27 mouse cellular contexts compared by ENCODE assay signal in genomic region chr3:92466576-92466975, GRCm38 (mm10). TPM values are rescaled to one million over a fixed set of nuclear protein-coding genes. Genes with fewer than 3 reads are reported as not detected.
"Had no signal": no experiment of that assay in that cellular context is flagged by ENCODE, and none has a peak within 500 bp of the region (broad histone marks: within the 10 kb centered on the region; RNA-seq: fewer than 3 reads in every experiment).

No protein-coding gene starts in this region.

- H3K36me3 ChIP-seq: midbrain, embryonic 10.5 days; midbrain, embryonic 12.5 days; neural tube, embryonic 12.5 days had no signal

- DNase-seq: lung, adult 18-20 months; lung, embryonic 14.5 days; lung, postnatal 10 days; lung, postnatal 4 days; midbrain, embryonic 14.5 days; retina, postnatal 1 day; right cerebral cortex, adult 18-20 months; right cerebral cortex, postnatal 25 days; right cerebral cortex, postnatal 4 days; spleen, adult 18-20 months; thymus, adult 18-20 months; thymus, postnatal 14 days; thymus, postnatal 36 days had no signal

- H3K9me3 ChIP-seq: midbrain, embryonic 10.5 days; midbrain, embryonic 12.5 days; neural tube, embryonic 12.5 days had no signal

- H3K27ac ChIP-seq: liver, embryonic 14.5 days; midbrain, embryonic 10.5 days; midbrain, embryonic 12.5 days; neural tube, embryonic 12.5 days had no signal

- H3K4me3 ChIP-seq: midbrain, embryonic 10.5 days; midbrain, embryonic 12.5 days; neural tube, embryonic 12.5 days had no signal

- H3K27me3 ChIP-seq: midbrain, embryonic 12.5 days; neural tube, embryonic 12.5 days had no signal

- H3K4me2 ChIP-seq: lung, embryonic 14.5 days; midbrain, embryonic 12.5 days; neural tube, embryonic 12.5 days had no signal

- H3K9ac ChIP-seq: liver, embryonic 14.5 days; lung, embryonic 14.5 days; midbrain, embryonic 12.5 days; neural tube, embryonic 12.5 days had no signal

- H3K4me1 ChIP-seq: midbrain, embryonic 10.5 days; midbrain, embryonic 12.5 days; neural tube, embryonic 12.5 days had no signal

RNA-seq across cellular contexts. Expression of gene Sprr3, which starts 8.1 kb away (rescaled TPM):
- total RNA-seq: megakaryocyte, adult 5-6 weeks; megakaryocyte-erythroid progenitor cell, adult 5-6 weeks; neutrophil, adult 5-6 weeks had no signal
- polyA plus RNA-seq: liver, embryonic 14.5 days; liver, embryonic 16.5 days; lung, embryonic 14.5 days; lung, embryonic 16.5 days; midbrain, embryonic 10.5 days; midbrain, embryonic 12.5 days; midbrain, embryonic 14.5 days; neural tube, embryonic 12.5 days; neural tube, embryonic 14.5 days had no signal

RNA-seq across cellular contexts. Expression of gene Sprr1a, which starts 19.1 kb away (rescaled TPM):
- total RNA-seq: megakaryocyte, adult 5-6 weeks; megakaryocyte-erythroid progenitor cell, adult 5-6 weeks; neutrophil, adult 5-6 weeks had no signal
- polyA plus RNA-seq: liver, embryonic 14.5 days; liver, embryonic 16.5 days; lung, embryonic 14.5 days; midbrain, embryonic 10.5 days; midbrain, embryonic 12.5 days; midbrain, embryonic 14.5 days; neural tube, embryonic 12.5 days; neural tube, embryonic 14.5 days had no signal

RNA-seq across cellular contexts. Expression of gene Sprr1b, which starts 28.0 kb away (rescaled TPM):
- total RNA-seq: megakaryocyte, adult 5-6 weeks; megakaryocyte-erythroid progenitor cell, adult 5-6 weeks; neutrophil, adult 5-6 weeks had no signal
- polyA plus RNA-seq: liver, embryonic 14.5 days; liver, embryonic 16.5 days; lung, embryonic 14.5 days; lung, embryonic 16.5 days; midbrain, embryonic 10.5 days; midbrain, embryonic 12.5 days; midbrain, embryonic 14.5 days; neural tube, embryonic 12.5 days; neural tube, embryonic 14.5 days; small intestine, adult 2 months; stomach, embryonic 14.5 days had no signal

RNA-seq across cellular contexts. Expression of gene Sprr4, which starts 33.7 kb away (rescaled TPM):
- total RNA-seq: megakaryocyte, adult 5-6 weeks; megakaryocyte-erythroid progenitor cell, adult 5-6 weeks; neutrophil, adult 5-6 weeks had no signal
- polyA plus RNA-seq: liver, embryonic 14.5 days; liver, embryonic 16.5 days; lung, embryonic 14.5 days; lung, embryonic 16.5 days; midbrain, embryonic 10.5 days; midbrain, embryonic 12.5 days; midbrain, embryonic 14.5 days; neural tube, embryonic 12.5 days; neural tube, embryonic 14.5 days; small intestine, adult 2 months; stomach, embryonic 14.5 days; stomach, embryonic 16.5 days; thymus, postnatal 0 days had no signal

RNA-seq across cellular contexts. Expression of gene Sprr2k, which starts 34.2 kb away (rescaled TPM):
- total RNA-seq: megakaryocyte, adult 5-6 weeks; megakaryocyte-erythroid progenitor cell, adult 5-6 weeks; neutrophil, adult 5-6 weeks had no signal
- polyA plus RNA-seq: liver, embryonic 14.5 days; liver, embryonic 16.5 days; lung, embryonic 14.5 days; lung, embryonic 16.5 days; midbrain, embryonic 10.5 days; midbrain, embryonic 12.5 days; midbrain, embryonic 14.5 days; neural tube, embryonic 12.5 days; neural tube, embryonic 14.5 days; small intestine, adult 2 months; stomach, embryonic 14.5 days had no signal
